Mouse (Mus musculus): ENCODE measurements around the gene Gm21987.

The Gm21987 gene

DNA sequence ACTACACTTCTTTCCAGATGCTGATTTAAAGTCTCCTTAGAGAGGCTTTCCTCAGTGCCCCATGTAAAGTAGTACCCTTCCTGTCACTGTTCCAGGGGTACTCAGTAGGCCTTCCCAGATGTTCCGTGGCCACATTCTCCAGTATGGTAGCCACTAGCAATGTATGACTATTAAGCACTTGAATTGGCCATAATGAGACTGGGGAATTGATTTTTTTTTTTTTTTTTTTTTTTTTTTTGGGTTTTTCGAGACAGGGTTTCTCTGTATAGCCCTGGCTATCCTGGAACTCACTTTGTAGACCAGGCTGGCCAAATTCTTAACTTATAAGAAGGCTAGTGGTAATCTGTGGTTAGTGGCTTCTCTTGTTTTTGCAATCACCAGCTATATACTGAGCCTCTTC lies 3.0 kb downstream of the Gm21987 start:
- no peak for DNase-seq (ENCODE audit: low spot score)

DNA sequence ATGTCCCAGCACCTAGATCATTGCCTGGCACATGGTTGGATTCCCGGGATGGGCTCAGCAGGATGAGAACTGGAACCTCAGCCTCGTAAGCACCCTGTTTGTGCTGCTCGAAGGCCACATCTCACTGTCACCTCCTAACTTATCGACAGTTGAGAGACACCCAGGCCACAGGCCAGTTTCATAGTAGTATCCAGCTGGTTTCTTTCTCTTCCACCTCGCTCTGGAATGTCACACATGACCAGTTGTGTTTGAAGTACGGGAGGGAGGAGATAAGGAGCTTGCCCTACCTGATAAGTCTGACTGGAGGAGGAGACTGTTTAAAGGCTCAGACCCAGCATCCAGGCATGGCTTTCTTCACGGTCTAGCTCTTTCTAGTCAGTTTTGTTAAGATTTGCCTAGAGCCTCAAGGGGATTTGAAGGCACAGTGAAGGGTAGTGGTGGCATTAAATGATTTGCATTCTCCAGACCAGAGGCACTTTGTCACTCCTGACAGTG lies 3.6 kb downstream of the Gm21987 start:
- DNase-seq (ENCODE audit: low spot score), result peak; percentile 77

DNA sequence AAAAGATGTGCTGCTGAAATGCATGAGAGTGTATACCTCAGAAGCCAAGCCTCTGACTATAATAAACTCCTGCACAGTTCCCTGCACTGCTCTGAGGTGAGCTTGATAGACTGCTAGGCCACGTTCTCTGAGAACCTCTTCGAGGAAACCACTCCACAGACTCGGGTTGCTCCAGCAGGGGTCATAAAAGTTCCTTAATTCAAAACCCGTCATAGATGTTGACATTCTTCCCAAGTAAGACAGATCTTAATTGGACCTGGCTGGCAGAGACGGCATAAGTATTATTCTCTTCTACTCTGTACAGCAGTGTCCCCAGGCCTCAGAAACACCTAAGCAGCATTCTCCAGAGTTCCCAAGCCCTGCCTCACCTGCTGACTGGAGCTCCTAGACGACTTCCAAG lies 4.1 kb downstream of the Gm21987 start:
- DNase-seq (ENCODE audit: low spot score), result no peak

DNA sequence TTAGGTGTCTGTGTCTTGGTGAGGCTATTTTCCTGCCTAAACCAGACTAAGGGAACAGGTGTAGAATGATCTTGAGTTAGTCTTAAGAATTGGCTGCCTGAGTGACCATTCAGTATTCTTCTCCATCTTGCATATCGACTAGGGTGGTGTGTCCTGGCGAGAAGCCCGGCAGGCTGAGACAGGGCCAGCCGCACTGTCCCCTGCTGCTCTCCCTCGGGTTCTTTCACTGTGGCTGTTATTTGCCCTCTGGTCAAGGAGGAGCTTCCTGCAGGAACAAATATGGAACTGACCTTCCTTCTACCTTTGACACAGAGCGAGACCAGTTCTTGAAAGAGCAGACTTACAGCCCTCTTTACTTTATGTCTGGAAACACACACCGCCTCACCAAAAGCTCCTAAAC lies 5.2 kb downstream of the Gm21987 start:
- DNase-seq (ENCODE audit: low spot score), result no peak

DNA sequence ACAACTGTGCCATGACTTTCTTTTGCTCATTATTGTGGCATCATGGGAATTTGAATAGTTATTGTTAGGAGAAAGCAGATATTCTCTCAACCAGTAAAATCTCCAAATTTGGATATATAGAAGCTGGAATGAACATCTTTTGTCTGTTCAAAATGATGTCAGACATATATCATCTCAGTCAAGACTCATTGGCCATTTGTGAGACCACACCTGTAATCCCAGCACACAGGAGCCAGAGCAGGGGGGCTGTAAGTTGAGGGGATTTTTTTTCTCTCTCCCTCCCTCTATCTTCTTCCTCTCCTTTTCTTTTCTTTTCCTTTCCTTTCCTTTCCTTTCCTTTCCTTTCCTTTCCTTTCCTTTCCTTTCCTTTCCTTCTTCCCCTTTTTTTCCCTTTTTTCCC lies 6.0 kb downstream of the Gm21987 start:
- no peak for DNase-seq (ENCODE audit: low spot score)

DNA sequence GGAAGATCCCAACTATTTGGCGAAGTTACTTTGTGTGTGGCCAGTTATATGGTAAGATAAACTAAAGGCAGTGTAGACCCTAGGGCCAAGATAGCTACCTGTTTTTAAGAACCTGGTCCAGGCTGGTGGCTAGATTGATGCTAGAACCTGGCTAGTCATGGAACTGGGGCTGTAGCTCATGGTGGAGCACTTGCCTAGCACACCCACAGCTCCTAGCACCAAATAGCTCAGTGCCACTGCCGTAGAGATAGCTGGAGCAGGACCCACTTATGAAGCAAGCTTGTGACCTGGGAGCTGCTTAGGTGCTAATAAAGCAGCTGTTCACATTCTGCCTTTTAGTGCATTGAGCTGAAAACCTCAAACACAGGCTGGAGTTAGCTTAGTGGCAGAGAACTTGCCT lies 6.8 kb downstream of the Gm21987 start:
- no peak for DNase-seq (ENCODE audit: low spot score)

DNA sequence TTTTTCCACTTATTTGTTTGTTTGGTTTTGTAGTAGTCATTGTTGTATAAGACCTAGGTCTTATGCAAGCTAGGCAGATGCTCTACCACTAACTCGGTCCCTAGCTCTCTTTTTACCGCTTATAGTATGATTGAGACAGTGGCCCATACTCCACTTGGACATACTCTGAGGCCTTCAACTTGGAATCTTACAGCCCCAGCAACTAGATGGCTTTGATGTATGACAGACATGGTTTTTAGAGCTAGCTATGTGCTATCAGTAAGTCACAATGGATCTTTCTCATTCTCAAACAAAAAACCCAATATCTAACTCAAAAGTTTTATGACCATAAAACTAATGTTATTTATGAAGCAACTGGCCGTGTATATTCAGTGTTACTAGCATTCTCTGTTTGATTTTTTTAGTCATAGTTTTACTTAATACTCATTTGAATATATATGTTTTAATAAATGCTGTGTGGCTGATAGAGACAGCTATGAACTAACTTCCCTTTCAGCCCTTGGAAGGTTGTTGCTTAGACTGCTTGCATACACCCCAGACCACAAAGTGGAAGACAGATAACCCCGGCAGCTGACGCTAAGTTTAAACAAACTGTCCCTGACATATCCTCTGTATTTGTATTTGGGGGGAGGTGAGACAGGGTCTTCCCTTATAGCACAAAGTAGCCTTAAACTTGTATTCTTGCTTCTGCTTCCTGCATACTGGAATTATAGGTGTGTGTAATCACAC lies 7.5 kb downstream of the Gm21987 start:
- DNase-seq (ENCODE audit: low spot score), result no peak

DNA sequence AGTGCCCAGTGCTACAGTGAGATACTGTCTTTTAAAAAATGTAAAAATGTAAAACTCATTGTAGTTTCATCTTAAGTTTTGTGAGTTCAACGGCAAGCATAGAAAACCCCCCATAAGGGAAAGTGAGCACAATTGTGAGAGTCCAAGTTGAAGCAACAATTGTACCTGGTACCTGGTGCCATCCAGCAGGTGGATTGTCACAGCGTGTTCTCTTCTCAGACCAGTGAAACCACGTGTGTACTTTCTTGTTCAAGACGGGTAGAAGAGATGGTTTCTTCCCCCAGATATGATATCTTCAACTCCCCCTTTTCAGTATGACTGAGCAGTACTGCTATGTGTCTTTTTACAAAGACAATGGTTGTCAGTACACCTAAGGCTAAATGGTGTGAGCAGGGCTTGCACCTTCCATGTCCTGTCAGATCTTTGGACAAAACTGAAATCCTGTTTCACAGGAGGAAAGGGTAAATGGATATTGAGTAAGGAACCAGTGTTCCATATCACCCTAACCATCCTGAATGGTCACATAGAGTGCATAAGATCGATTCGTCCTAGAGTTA lies 11.5 kb downstream of the Gm21987 start:
- DNase-seq (ENCODE audit: low spot score), result no peak

DNA sequence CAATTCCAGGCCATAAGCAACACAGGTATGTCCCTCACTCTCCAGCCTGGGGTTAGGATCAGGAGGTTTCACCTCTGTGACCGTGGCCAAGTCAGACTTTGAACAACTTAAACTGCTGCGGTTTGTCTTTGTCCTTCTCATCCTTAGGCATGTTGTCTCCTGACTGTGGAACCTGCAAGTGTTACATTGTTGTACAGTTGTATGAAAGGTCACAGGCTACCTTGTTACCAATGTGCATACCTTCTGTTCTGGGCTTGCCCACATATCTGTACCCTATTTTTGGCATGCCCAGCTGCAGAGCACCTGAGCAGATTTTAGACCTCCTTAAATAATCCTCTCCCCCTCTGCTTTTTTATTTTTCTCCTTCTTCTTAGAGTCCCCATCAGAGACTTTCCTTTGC lies 12.4 kb downstream of the Gm21987 start:
- no peak for DNase-seq (ENCODE audit: low spot score)

DNA sequence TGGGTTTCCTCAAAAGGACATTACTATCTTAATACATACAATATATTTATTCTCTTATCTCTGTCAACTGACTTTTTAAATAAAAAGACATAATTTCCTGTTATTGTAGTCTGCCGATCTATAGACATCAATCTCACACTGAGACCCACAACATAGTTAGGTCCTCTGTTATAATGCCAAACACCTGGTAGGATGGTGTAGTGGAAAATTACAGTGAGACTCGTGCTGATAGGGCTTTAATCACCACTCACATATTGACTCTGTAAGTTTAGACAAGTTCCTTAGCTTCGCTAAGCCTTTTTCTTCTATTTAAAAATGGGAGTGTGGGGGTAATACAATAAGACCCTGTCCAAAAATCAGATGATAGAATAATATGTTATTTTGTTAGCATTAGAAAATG lies 13.0 kb downstream of the Gm21987 start:
- DNase-seq (ENCODE audit: low spot score), result no peak

DNA sequence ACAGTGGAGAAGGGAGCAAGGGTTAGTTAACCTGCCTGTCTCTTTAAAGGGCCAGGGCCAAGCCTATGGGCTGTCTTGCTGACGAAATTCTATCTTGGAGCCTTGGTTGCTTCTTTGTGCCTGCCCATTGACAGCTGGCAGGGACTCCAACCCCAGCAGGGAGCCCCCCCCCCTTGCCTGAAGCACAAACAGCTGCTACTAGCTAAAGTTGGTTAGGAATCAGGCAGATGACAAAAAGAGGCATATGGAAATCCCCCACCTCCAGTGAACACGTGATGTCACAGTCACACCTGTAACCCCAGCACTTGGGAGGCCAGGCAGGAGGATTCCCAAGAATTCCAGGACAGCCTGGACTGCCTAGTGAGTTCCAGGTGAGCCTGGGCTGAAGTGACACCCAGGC lies 13.5 kb downstream of the Gm21987 start:
- no peak for DNase-seq (ENCODE audit: low spot score)

DNA sequence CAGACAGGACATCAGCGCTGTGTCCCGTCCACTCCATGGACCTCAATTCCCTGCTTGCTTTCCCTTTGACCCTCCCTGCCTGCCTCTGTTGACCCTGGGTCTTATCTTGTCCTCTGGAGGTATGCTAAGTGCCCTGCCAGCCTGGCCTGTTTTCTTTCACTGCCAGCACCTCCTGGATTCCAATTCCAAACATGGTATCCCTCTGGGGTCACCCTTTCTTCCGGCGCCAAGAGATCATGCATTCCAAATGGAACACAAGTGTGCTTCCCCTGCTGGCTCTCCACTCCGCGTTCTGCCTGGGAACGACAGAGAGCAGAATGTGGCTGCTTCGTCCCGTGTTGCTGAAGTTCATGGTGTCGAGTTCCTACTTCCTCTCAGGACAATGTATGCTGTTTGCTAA lies 15.1 kb downstream of the Gm21987 start, which contains the start of gene Popdc2:
Gene Popdc2, plus strand, starts transcription at position 277 of the 400 bp plus-strand sequence.
- peak; percentile 63 for DNase-seq (ENCODE audit: low spot score)

DNA sequence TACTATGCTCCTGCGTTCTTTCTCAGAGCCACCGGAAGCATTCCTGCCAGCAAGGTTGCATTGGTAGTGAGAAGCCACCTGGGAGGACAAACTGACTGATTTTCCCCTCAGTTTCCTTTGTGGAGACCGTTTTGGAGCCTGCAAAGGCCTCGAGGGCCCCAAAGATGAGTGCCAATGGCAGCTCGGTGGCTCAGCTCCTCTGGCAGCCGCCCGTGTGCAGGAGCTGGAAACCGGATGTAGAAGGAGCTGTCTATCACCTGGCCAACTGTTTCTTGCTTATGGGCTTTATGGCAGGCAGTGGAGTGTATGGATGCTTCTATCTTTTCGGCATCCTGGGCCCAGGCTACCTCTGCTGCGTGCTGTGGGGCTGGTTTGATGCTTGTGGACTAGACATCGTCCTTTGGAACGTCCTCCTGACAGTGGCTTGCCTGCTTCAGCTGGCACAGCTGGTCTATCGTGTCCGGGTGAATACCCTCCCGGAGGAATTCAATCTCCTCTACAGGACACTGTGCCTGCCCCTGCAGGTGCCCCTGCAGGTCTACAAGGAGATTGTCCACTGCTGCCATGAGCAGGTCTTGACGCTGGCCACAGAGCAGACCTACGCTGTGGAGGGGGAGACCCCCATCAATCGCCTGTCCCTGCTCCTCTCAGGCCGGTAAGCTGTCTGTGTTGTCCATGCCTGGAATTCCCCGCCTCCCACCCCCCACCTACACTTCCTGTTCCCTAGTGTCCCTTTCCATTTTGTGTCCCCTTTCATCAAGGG lies 15.8 kb downstream of the Gm21987 start:
- no peak for DNase-seq (ENCODE audit: low spot score)

DNA sequence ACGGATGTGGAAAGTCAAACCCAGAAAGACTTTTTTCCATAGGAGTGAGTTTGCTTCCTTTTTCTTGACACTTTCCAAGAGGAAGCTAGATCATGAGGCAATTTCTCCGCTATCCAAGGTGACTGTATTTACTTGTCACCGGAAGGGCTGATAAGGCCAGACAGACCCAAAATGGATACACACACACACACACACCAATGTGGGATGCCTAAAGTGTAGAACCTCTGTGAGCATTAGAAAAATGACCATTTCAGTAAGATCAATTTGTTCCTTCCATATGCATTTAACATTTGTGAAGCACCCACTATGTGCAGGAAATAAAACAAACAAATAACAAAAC lies 16.4 kb downstream of the Gm21987 start:
- no peak for DNase-seq (ENCODE audit: low spot score)

DNA sequence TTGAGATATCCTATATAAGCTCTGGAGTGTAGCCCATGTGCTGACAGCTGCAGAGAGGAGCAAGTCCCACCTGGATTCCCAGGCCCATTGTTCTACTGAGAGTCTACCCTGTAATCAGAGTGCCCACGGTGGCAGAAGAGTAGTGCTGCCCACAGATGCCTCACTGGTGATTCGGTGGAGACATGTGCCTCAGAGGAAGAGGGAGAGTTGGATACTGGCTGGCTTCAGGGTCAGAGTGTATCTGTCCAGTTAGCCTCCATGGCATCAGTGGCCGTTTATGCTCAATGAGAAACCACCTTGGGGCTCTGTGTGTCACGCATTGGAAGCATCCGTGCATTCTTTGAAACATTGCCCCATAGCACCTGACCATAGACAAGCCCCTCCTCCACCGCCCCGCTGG lies 16.8 kb downstream of the Gm21987 start:
- no peak for DNase-seq (ENCODE audit: low spot score)

DNA sequence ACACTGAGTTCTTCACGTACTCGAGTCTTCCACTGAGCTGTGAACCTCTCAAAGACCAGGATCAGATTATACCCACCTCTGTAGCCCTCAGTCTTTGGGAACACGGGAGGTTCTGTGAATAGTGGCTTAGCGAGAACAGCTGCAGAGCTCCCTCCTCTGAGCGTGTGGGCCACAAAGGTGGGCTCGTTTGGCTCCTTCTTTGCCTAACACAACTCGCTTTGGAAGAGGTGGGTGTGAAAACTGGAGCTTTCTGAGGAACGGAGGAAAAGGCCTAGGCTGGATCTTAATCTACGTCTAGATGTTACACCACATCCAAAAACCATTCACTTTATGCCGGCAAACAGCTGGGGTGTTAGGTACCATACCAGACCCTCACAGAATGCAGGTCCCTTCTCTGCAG lies 18.6 kb downstream of the Gm21987 start:
- no peak for DNase-seq (ENCODE audit: low spot score)

DNA sequence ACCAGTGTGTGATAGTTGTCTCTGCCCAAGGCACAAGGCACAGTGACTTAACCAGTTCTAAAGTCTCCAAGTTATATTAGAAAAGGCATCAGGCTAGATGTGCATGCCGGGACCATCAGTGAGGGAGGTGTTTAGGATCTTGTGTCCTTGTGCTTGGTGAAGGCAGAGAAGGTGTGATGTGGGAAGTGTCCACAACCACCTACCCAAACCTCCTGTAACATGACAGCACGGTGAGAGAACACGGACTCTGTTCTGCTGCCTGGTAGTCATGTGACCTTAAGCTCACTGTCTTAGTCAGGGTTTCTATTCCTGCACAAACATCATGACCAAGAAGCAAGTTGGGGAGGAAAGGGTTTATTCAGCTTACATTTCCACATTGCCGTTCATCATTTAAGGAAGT lies 19.4 kb downstream of the Gm21987 start:
- DNase-seq (ENCODE audit: low spot score), result no peak

DNA sequence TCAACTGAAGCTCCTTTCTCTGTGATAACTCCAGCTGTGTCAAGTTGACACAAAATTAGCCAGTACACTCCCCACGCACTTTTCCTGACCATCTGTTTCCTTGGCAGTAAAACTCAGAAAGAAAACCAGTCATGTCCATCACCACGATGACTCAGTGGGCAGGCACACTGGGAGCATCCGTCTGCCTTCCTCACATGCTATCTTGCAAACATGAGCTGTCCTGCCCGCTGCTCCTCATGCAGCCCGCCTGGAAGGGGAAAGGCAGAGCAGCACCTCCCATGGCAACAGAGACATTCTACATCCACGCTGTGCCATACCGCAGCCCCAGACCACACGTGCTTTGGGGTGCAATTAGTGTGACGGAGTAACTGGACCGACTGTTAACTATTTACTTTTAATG lies 21.5 kb downstream of the Gm21987 start:
- no peak for DNase-seq (ENCODE audit: low spot score)

DNA sequence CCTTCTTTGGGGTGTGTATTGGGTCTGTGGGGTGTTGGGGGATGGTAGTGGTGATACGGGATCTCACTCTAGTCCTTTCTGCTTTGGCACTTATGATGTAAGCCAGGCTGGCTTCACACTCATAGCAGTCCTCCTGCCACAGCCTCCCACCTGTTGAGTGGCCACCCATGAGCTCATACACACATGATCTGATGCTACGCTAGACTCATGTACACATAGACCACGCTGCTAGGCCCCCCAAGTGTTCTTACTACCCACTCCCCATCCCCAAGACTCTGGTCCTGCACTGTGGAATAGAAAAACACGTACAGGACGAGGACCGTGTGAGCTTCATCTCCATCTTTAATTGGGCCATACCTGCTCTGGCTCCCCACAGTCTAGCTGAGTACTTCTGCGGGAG lies 22.2 kb downstream of the Gm21987 start:
- DNase-seq (ENCODE audit: low spot score), result no peak

DNA sequence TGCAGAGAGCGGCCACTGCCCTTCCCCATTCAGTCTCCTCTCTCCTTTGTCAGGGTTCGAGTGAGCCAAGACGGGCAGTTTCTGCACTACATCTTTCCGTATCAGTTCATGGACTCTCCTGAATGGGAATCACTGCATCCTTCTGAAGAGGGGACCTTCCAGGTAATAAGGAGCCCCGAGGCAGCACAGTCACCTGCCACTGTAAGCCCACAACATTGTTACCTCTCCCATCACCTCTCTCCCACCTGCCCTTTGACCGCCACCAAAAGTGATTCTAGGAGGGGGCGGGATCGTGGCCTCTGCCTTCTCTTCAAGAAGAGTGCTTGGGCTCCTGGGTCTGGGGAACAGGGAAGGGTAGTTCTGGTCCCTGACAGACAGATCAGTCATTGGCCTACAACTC lies 22.6 kb downstream of the Gm21987 start:
- no peak for DNase-seq (ENCODE audit: low spot score)

DNA sequence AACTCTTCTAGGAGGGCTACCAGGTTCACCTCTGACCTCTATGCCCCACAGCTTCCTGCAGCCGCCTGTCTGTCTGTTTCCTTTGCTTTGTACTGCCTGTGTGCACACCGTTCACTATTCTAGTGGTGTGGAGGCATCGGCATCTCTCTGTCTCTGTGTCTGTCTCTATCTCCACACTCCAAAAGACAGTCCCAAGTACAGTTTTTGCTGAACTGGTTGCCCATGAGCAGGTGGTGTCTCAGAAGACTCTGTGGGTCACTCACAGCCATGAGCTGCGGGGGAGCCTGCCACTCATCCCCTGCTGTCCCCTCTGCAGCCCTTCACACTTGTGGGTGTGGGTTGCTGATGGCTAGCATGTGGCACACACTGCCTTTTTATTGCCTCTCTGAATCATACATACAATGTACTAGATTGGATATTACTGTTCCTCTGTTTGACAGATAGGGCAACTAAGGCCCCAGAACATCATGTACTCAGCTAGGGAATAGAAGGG lies 23.2 kb downstream of the Gm21987 start:
- no peak for DNase-seq (ENCODE audit: low spot score)

DNA sequence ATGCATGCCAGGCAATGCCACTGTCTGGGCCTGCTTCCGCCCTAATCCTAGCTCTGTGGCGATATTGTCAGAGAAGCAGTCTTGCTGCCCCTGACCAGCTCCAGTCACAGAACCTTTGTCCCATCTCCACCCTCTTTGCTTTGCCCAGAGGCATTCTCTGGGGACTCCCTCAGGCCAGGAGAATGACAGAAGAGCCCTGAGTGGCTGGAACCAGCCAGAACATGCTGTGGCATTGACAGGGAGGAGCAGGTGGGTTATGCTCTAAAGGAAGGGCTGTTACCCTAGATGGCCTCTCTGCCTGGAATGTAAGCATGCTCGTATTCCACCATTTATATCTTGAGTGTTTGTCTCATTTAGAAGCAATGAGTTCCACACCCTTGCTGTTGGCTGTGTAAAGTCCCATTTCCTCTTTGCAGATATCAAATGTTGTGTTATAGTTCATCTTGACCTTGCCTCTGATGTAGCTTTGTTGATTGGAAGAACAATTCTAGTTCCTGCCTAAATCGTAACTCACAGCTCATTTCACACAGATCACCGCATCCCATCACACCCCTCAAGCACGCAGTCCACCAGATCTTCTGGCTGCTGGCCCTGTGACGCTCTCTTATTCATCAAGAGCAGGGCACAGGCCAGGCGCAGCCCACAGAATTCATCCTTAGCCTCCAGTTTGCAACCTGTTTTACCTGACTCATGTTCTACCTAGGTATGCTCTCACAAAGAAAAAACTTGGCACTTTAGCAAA lies 24.0 kb downstream of the Gm21987 start:
- DNase-seq (ENCODE audit: low spot score), result no peak

All from yolk sac, embryonic 10.5 days (tissue).